Mouse (Mus musculus) neutrophil, adult 5-6 weeks (primary cell): ENCODE results near the gene Cxcr3. TPM values are rescaled to one million over a fixed set of nuclear protein-coding genes. Genes with fewer than 3 reads are reported as not detected.

ENCODE experiments used
- total RNA-seq: library from RNA; stranded (forward); fragments of 200-1000 nt; gene quantifications from 2 replicates; pipeline ENCODE4 v1.2.3, GENCODE M21; 2017

The Cxcr3 gene
- total RNA-seq, 1 experiment from 2014 or later: 2.8 TPM

Other genes with a start within 250 kb of the Cxcr3 start
- gene Taf1, start 201.5 kb downstream of the Cxcr3 start, total RNA-seq: 70.5 and 76.2 TPM in 2 replicates
- gene Ogt, start 94.2 kb downstream of the Cxcr3 start, total RNA-seq: 335 and 336 TPM in 2 replicates
- gene Gm4779, start 60.2 kb upstream of the Cxcr3 start, total RNA-seq: not detected in 2 replicates
- not detected in 2 replicates for gene 8030474K03Rik, start 60.4 kb upstream of the Cxcr3 start, total RNA-seq
- 16.6 and 19.9 TPM in 2 replicates for gene Nhsl2, start 115.1 kb upstream of the Cxcr3 start, total RNA-seq